Mouse (Mus musculus): ENCODE measurements around the gene Clmn.
A peak's percentile ranks its signal among the peaks of the same experiment; 100 is the strongest.

Gene Clmn

DNA sequence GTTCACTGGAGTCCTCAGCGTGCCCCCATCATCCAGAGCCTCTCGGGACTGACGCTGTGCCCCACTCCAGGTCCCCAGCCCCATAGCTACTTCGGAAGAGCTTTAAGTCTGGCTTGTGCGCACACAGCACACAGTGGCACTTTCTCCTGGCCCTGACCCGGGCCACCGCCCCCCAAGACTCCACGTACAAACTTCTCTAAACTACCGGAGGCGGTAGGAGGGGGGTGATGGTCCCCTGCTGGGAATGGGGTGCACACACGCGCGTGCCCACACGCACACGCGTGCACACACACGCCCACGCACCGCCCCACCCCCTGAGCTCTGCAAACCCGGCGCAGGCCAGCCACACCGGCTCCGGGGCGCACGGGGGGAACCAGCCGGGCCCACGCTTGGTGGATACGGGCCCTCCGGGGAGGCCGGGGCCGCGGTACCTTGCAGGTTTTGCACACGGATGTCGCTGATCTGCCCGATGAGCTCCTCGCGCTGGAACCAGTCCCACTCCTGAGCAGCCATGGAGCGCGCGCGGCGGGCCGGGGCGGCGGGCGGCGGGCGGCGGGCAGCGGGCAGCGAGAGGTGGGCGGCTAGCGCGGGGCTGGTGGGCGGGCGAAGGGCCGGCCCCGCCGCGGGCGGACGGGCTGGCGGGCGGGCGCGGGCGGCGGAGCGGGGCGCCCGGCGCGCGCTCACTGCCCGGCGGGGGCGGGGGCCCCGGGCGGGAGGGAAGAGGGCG, at the start of gene Clmn:
Gene Clmn, minus strand, starts transcription at position 638 of the 727 bp plus-strand sequence.
- DNase-seq, result peak; percentile 67

GRCm38 (mm10) chr12:104912990-104913389, 48.1 kb upstream of the Clmn start:
- DNase-seq, result no peak

DNA sequence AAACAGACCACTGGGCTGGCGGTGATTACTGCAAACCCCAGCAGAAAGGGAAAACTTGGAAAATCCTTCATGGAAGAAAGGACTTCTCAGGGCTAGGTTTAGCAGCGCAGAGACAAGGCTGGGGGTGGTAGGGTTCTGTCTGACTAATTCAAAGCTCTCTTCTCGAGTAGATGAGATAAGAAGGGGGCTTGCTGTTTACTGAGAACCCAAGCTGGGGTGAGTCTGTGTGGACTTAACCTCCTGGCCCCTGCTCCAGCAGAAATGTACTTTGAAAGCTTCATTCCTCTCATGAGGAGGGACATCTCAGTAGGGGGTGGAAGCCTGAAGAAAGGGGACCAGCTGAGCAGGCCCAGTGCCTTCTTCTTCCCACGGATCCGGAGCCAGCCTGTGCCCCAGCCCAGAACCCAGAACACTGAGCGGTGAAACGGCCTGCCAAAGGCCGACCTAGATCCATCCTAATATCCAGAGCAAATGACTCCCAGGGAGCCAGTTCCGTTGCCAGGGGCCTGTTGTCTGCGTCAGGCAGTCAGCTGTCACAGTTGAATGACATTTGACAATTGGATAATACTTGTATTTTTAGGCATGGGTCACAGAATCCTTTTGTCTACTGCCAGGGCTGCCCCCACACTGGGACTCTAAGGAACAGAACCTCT, 47.5 kb upstream of the Clmn start:
- DNase-seq, result peak; percentile 24

DNA sequence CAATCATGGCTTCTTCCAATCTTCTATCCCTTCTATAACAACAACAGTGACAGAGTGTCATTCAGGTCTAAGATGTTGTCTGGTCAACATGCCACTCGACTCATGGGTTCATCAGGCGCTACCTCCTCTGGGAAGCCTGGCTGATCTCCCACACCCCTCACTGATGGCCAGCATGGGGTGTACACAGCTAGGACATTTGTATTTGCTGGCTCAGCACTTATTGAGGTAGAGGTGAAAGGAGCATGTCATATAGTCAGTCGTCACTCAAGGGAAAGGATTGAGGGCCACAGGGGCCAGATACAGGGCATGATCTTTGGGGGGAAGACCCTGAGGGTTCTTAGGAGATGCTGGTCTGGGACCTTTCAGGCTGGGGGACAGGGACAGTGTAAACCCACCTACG, 44.9 kb upstream of the Clmn start:
- DNase-seq, result no peak

DNA sequence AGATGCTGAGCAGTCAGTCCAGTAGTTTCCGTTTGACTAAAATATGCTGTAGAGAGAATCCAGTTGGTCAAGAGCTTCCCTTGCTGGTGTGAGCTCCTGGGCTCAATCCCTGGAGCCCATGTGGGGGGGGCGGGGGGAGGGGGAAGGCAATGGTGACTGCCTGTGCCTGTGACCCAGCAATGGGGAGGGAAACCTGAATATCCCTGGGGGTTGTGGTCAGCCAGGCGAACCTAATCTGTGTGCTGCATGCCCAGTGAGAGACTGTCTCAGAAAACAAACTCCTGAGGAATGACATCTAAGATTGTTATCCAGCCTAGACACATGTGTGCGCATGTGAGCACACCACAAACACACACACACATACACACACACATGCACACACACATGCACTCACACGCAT, 44.1 kb upstream of the Clmn start:
- DNase-seq, result no peak

DNA sequence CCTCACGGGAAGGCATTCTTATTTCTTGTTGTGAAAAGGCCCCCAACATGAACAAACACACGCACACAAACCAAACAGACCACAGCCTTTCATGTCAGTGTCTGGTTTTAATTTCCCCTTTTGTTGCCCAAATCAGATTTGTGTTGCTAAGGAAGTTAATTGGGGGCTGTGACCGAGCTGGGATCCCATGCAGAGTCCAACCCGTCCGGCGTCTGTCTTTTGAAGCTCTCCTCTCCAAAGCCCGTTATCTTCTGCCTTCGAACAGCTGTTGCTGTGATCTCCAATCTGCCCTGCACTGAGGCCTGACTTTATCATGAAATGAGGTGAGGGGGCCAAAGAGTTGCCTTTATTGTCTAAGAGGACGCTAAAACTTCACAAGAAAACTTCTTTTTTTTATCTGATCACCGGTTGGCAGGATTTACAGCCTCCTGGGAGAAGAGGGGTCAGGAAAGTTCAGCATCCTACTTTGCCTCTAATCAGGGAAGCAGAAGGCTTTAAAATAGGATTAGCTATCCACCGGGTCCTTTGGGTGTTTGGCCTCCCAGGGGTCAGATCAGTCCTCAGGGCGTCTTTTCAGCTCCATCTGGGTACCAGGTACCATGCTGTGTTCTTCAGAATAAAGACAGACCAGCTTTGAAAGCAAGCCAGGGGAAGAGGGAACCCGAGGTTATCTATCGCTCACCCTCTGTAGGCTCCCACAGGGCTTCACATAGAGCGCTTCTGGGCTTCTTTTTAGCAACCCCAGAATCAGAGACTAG, 43.3 kb upstream of the Clmn start:
- no peak for DNase-seq

DNA sequence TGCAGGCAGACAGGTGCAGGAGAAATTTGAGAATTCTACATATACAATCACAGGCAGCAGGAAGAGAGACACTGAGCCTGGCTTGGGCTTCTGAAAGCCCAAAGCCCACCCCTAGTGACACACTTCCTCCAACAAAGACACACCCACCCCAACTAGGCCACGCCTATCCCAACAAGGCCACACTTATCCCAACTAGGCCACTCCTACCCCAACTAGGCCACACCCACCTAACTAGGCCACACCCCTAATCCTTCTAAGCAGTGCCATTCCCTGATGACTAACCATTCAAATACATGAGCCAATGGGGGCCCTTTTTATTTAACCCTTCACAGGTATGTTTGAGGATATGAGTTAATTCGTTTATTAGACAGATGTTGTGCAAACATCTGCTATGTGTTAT, 42.3 kb upstream of the Clmn start:
- DNase-seq, result no peak

- no peak for DNase-seq
These were observed 39.3 kb upstream of the Clmn start for GRCm38 (mm10) chr12:104904138-104904537.

DNA sequence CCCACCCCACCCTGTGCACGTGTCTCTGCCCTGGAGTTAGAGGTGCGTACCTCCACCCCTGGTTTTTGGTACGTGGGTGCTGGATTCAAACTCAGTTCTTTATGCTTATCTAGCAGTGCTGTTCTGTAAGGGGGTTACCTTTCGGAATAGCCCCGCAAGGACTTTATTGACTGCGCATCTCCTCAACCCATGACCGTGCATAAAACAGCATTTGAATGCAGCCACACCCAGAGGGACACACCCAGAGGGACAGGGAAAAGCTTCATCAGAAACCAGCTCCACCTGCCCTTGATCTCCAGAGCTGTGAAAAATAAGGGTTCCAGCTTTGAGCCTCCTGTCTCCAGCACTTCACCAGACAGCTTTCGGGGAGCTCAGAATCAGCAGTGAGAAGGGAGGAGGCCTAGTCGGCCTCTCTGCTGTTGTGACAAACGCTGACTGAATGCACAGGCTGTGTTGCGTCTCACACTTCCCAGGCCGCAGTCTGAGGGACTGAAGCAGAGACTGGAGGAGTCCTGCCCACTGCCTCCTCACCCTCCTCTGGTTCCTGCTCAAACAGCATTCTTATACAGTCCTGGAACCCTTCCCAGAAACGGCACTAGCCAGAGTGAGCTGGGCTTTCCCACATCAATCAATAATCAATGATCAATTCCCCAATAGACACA, 37.6 kb upstream of the Clmn start:
- DNase-seq, result no peak

DNA sequence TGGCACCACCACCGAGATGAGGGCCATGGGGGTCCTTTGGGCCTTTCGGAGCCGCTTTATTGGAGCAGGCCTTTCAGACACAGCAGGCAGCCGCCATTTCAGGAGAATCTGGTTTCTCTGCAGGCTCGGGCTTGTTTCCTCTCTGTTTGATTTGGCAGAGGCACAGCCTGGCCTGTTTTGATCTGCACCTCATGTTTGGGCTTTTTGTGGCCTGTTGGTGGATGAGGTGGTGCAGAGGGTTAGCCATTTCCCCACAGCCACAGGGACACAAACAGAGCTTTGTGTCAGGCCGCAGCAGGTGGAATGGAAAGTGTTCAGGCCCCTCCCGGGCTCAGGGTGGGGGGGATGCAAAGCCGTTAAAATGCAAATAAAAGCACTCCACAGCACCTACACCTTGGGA, 36.4 kb upstream of the Clmn start:
- no peak for DNase-seq

DNA sequence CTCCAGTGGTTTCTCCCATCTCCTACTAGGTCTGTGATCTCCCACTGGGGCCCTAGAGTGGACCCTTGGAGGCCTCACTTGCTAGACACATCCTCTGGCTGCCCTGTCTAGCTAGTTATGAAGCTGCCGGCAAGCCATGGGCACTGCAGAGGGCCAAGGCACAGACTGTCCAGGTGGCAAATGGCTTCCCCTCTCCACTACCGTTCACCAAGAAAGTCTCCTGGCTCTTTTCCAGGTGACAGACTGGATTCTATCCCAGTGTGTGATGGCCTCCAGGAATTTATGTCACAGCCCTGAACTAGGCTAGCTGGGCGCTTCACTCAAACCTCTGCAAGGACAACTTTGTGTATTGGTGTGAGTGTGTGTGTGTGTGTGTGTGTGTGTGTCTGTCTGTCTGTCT, 35.0 kb upstream of the Clmn start:
- DNase-seq, result no peak

- peak; percentile 25 for DNase-seq
These were observed 34.3 kb upstream of the Clmn start for GRCm38 (mm10) chr12:104899161-104899560.

- peak; percentile 47 for DNase-seq
These were observed 33.8 kb upstream of the Clmn start for GRCm38 (mm10) chr12:104898718-104899117.

DNA sequence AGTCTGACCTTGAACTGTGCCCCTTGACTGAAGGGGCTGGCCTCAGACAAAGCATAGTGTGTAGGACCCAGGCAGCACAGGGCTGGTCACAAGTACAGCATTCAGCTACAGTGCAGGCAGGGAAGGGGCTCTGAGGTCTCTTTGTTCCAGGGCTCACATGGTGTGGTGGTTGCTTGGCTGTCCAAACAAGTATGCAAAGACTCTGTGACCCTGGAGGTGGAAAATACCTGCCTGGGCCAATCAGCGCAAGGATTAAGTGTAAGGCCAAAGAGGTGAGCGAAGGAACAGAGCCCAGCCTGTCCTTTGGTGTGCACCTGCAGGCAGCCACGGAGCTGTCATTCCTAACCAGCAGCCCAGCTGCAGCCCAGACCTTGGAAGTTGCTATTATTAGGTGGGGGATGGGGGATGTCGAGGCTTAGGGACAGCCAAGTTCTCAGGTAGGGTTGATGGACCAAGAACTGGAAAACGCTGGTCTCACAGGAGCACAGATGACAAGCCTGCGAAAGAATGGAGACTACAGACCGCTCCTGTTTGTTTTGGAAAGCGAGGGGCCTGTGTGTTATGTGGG, 32.3 kb upstream of the Clmn start:
- DNase-seq, result peak; percentile 67

- peak; percentile 80 for DNase-seq
These were observed 31.8 kb upstream of the Clmn start for GRCm38 (mm10) chr12:104896640-104897039.

DNA sequence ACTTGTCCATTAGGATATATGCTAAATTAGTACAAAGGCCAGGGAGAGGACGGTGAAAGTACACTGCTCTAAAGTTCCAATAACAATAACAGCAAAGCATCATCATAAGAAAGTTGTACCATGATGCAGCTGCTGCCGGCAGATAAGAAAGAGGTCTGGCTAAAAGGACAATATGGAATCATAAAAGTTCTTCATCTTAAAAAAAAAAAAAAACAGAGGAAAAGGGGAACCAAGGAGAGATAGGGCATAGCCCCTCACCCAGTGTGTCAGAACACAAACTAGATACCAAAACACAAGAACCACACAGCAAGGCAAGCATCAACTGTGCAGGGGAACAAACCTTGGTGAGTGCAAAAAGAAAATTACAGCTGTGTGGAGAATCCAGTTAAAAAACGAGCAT, 27.4 kb upstream of the Clmn start:
- DNase-seq, result no peak

- no peak for DNase-seq
These were observed 25.2 kb upstream of the Clmn start for GRCm38 (mm10) chr12:104890066-104890465.

- no peak for DNase-seq
These were observed 21.2 kb upstream of the Clmn start for GRCm38 (mm10) chr12:104886104-104886503.

DNA sequence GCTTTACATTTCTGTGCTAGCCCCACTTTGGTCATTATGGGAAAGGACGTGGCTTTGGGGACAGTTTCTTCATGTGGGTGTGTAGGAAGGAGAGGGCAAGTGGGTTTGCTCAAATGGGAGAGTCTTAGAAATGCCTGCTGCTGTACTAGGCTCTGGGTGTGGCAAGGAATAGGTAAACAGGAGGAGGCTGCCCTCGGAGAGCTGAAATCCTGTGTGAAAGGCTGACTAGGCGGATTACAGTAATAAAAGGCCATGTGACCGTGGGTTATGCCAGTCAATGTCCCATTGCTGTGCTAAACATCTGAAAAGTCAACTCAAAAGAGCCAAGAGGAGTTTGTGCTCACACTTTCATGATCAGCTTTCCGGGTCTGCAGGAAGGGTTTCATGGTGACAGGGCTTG, 17.7 kb upstream of the Clmn start:
- DNase-seq, result peak; percentile 23

GRCm38 (mm10) chr12:104882061-104882460, 17.2 kb upstream of the Clmn start:
- DNase-seq, result no peak

DNA sequence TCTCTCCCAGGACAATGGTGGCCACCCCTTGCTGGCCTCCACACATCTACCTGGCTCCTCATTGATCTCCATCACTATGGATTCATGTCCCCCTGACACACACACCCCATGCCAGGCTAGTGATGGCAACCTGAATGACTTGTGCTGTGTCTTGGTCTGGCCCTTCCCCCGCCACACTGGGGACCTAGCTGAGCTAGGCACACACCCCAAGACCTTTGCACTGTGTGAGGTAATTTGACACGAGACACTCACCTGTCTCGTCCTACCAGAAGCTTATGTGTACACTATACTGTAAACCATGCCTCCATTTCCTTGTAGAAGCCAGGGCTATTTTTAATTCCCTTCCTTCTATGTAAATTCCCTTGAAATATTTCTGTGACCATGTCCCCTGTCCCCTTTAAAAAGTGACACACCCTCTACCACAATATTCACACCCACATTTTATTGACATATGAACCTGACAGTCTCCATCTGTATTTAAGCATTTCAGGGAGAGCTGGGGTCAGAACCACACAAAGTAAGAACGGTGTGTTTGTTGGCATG, 16.7 kb upstream of the Clmn start:
- DNase-seq, result no peak

- DNase-seq, result no peak
These were observed 15.5 kb upstream of the Clmn start for GRCm38 (mm10) chr12:104880367-104880766.

DNA sequence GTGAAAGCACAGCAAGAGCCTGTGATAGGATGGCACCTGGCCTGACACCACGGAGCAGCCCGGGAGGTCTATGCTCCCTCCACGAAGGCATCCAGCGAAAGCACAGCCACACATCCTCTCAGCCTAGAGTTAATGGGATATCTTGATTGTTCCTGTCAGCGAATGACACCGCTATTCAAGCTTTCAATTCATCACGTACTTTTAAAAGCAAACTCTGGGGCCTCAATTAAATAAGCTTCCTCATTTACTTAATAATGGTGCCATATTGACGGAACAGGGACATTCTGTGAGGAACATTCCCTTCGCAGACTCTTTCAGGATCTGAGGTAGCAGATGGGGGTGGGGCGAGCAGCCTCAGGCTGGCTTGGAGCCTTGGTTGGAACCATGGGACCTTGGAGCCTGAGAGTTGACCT, 14.7 kb upstream of the Clmn start:
- DNase-seq, result no peak

All from kidney, adult 18-20 months (tissue).